Mouse (Mus musculus) gastrocnemius, postnatal 14 days (tissue): ENCODE measurements around the gene Rora. TPM values are rescaled to one million over a fixed set of nuclear protein-coding genes. Genes with fewer than 3 reads are reported as not detected.

Experiments used
- DNase-seq: peaks from one replicate; pipeline ENCODE4 v3.0.0; 2021; ENCODE audit warnings: mixed read lengths
- intact Hi-C: fragments of 180-260 bp; cut with DNase I; formaldehyde crosslinking; loops from one replicate; pipeline ENCODE4 v1.15.1; 2025; ENCODE audit warnings: low total_unique reads
- total RNA-seq, 2 experiments: library from RNA; stranded (reverse); gene quantifications; 2 replicates each; pipeline ENCODE4 v1.2.3; 2021

Gene Rora
- total RNA-seq, 2 experiments from 2014 or later, result 46.0 to 53.4 TPM

GRCm38 (mm10) chr9:69234526-69234925 is 580.9 kb downstream of the Rora start:
- intact Hi-C loops, result no loop called here
- DNase-seq, result no peak

- DNase-seq, result no peak
- intact Hi-C loops, result no loop called here
Measured at GRCm38 (mm10) chr9:69237316-69237715, 583.7 kb downstream of the Rora start.

- no peak for DNase-seq
- intact Hi-C loops, result no loop called here
Measured at GRCm38 (mm10) chr9:69242538-69242937, 589.0 kb downstream of the Rora start.

GRCm38 (mm10) chr9:69243626-69244025 is 590.0 kb downstream of the Rora start:
- intact Hi-C loops, result no loop called here
- no peak for DNase-seq

GRCm38 (mm10) chr9:69246225-69246624 is 592.6 kb downstream of the Rora start:
- intact Hi-C loops, result no loop called here
- DNase-seq, result no peak

GRCm38 (mm10) chr9:69249586-69249985 is 596.0 kb downstream of the Rora start:
- DNase-seq, result no peak
- intact Hi-C loops, result no loop called here

GRCm38 (mm10) chr9:69250326-69250725 is 596.7 kb downstream of the Rora start:
- DNase-seq, result no peak
- intact Hi-C loops, result no loop called here

GRCm38 (mm10) chr9:69258506-69258905 is 604.9 kb downstream of the Rora start:
- intact Hi-C loops, result no loop called here
- DNase-seq, result no peak

GRCm38 (mm10) chr9:69259382-69259781 is 605.8 kb downstream of the Rora start:
- peak; percentile 92 for DNase-seq
- intact Hi-C loops, result no loop called here

- DNase-seq, result no peak
- intact Hi-C loops, result no loop called here
Measured at GRCm38 (mm10) chr9:69265151-69265550, 611.6 kb downstream of the Rora start.

GRCm38 (mm10) chr9:69270374-69270773 is 616.8 kb downstream of the Rora start:
- no peak for DNase-seq
- intact Hi-C loops, result no loop called here

- intact Hi-C loops, result no loop called here
- no peak for DNase-seq
Measured at GRCm38 (mm10) chr9:69270931-69271330, 617.3 kb downstream of the Rora start.

GRCm38 (mm10) chr9:69272884-69273283 is 619.3 kb downstream of the Rora start:
- DNase-seq, result no peak

GRCm38 (mm10) chr9:69274766-69275485 is 621.3 kb downstream of the Rora start:
- intact Hi-C loops, result no loop called here
- no peak for DNase-seq

More at GRCm38 (mm10) chr9:69272884-69273283, 619.3 kb downstream of the Rora start:
- intact Hi-C loops, result no loop called here

GRCm38 (mm10) chr9:69277256-69277655 is 623.7 kb downstream of the Rora start:
- intact Hi-C loops, result no loop called here
- no peak for DNase-seq

- intact Hi-C loops, result no loop called here
- DNase-seq, result no peak
Measured at GRCm38 (mm10) chr9:69285011-69285410, 631.4 kb downstream of the Rora start.

- intact Hi-C loops, result no loop called here
- no peak for DNase-seq
Measured at GRCm38 (mm10) chr9:69288113-69288512, 634.5 kb downstream of the Rora start.

- no peak for DNase-seq
- intact Hi-C loops, result no loop called here
Measured at GRCm38 (mm10) chr9:69288586-69288985, 635.0 kb downstream of the Rora start.

GRCm38 (mm10) chr9:69289056-69290017 is 635.8 kb downstream of the Rora start:
- intact Hi-C loops, result loop anchor here (10.0 kb wide), 1 partner anchor 335 kb away; no protein-coding TSS in a partner anchor
- DNase-seq, result peak; percentile 90
